ENCODE assay signal across 9 mouse cellular contexts in genomic region chr5:120620375-120621077, GRCm38 (mm10). TPM values are rescaled to one million over a fixed set of nuclear protein-coding genes. Genes with fewer than 3 reads are reported as not detected.
DNase-seq lines count a peak whose midpoint lies in the region; ATAC-seq lines count a peak whose summit lies in the region.
"Had no signal": no experiment of that assay in that cellular context is flagged by ENCODE, and none has a peak within 500 bp of the region (broad histone marks: within the 10 kb centered on the region; RNA-seq: fewer than 3 reads in every experiment).

No protein-coding gene starts in this region.

- no peaks in the 10 kb centered on the region for H3K9me3 ChIP-seq in forebrain, embryonic 15.5 days
- no peaks in the 10 kb centered on the region for H3K9me3 ChIP-seq in hindbrain, embryonic 15.5 days
- H3K9me3 ChIP-seq in midbrain, embryonic 10.5 days (replicated peaks) = peaks cover 7% of the 10 kb centered on the region; the same call in 1 of the 2 replicates

- H3K4me1 ChIP-seq in forebrain, embryonic 15.5 days = peaks cover 9% of the 10 kb centered on the region; the same call in 1 of the 2 replicates
- H3K4me1 ChIP-seq in hindbrain, embryonic 15.5 days (replicated peaks) = peaks cover 3% of the 10 kb centered on the region; the same call in 1 of the 2 replicates
- no peaks in the 10 kb centered on the region for H3K4me1 ChIP-seq in midbrain, embryonic 10.5 days

- H3K27me3 ChIP-seq in forebrain, embryonic 15.5 days = no peaks in the 10 kb centered on the region
- H3K27me3 ChIP-seq in hindbrain, embryonic 15.5 days = no peaks in the 10 kb centered on the region
- H3K27me3 ChIP-seq in midbrain, embryonic 10.5 days (ENCODE audit: low read depth, poor library complexity, severe bottlenecking) = no peaks in the 10 kb centered on the region
- H3K27me3 ChIP-seq: limb, embryonic 13.5 days had no signal

- peaks cover 65% of the 10 kb centered on the region for H3K36me3 ChIP-seq in forebrain, embryonic 15.5 days
- peaks cover 62% of the 10 kb centered on the region for H3K36me3 ChIP-seq in hindbrain, embryonic 15.5 days
- peaks cover 100% of the 10 kb centered on the region for H3K36me3 ChIP-seq in midbrain, embryonic 10.5 days

- intact Hi-C loops in left cerebral cortex, postnatal 14 days (cut with DNase I) = loop anchor here (1.0 to 2.0 kb wide), 2 partner anchors 29 to 126 kb away; no protein-coding TSS in a partner anchor

- H3K9ac ChIP-seq in forebrain, embryonic 15.5 days (replicated peaks) = no peak overlapping the region
- no peak overlapping the region for H3K9ac ChIP-seq in hindbrain, embryonic 15.5 days
- H3K9ac ChIP-seq: limb, embryonic 13.5 days had no signal

- no peak overlapping the region for H3K27ac ChIP-seq in forebrain, embryonic 15.5 days (replicated peaks)
- no peak overlapping the region for H3K27ac ChIP-seq in hindbrain, embryonic 15.5 days (replicated peaks)
- H3K27ac ChIP-seq in midbrain, embryonic 10.5 days (replicated peaks) = no peak overlapping the region
- H3K27ac ChIP-seq: limb, embryonic 13.5 days had no signal

- 0 out of 2 replicates have a peak, but pooled peaks have one; percentile 31 for ATAC-seq in forebrain, embryonic 15.5 days (replicated peaks)
- 0 out of 2 replicates have a peak, but pooled peaks have one; percentile 4 for ATAC-seq in hindbrain, embryonic 15.5 days (ENCODE audit: low FRiP score, low read depth)

- whole genome bisulfite sequencing in forebrain, embryonic 15.5 days = 70% methylated on average over 18 of the region's 18 CpGs
- 71% methylated on average over 18 of the region's 18 CpGs for WGBS in hindbrain, embryonic 15.5 days
- WGBS in midbrain, embryonic 10.5 days = 72% methylated on average over 18 of the region's 18 CpGs

- H3K4me3 ChIP-seq in forebrain, embryonic 15.5 days = no peak overlapping the region
- H3K4me3 ChIP-seq in hindbrain, embryonic 15.5 days = no peak overlapping the region
- no peak overlapping the region for H3K4me3 ChIP-seq in midbrain, embryonic 10.5 days
- H3K4me3 ChIP-seq: limb, embryonic 13.5 days had no signal

- DNase-seq in NIH3T3 (ENCODE audit: low read depth) = peak; percentile 84
- peak; percentile 78 for DNase-seq in c-Kit-positive CD71-positive TER-119-negative erythroid progenitor cells, embryonic 14.5 days (ENCODE audit: low read depth)
- DNase-seq in left cerebral cortex, postnatal 14 days (ENCODE audit: low spot score in 2 of 2) = peak; percentile 88 to 90
- peak; percentile 80 for DNase-seq in midbrain, embryonic 10.5 days (ENCODE audit: low spot score)
- DNase-seq in right cerebral cortex, postnatal 14 days = peak; percentile 87
- peak; percentile 69 for DNase-seq in yolk sac, embryonic 10.5 days (ENCODE audit: low spot score)

- H3K4me2 ChIP-seq in forebrain, embryonic 15.5 days (replicated peaks) = no peak overlapping the region
- H3K4me2 ChIP-seq in hindbrain, embryonic 15.5 days = no peak overlapping the region
- H3K4me2 ChIP-seq: limb, embryonic 13.5 days had no signal

RNA-seq across cellular contexts. Expression of gene Ddx54, which starts 8.0 kb away (rescaled TPM):
- 46.9 and 49.0 TPM in 2 replicates for polyA plus RNA-seq in forebrain, embryonic 15.5 days (2015; fragmentation: Nextera tagmentation; extraction: Ambion mirVana)
- 37.9 and 41.3 TPM in 2 replicates for polyA plus RNA-seq in hindbrain, embryonic 15.5 days (2015; fragmentation: Nextera tagmentation; extraction: Ambion mirVana)
- total RNA-seq in left cerebral cortex, postnatal 14 days (2021) = 10 to 100 TPM; 44.5 to 48.0 TPM
- polyA plus RNA-seq in midbrain, embryonic 10.5 days (2016; fragmentation: Nextera tagmentation; extraction: Ambion mirVana) = 59.4 and 59.7 TPM in 2 replicates

RNA-seq across cellular contexts. Expression of gene Rita1, which starts 8.1 kb away (rescaled TPM):
- polyA plus RNA-seq in forebrain, embryonic 15.5 days (2015; fragmentation: Nextera tagmentation; extraction: Ambion mirVana) = 22.4 and 23.0 TPM in 2 replicates
- 28.7 and 31.1 TPM in 2 replicates for polyA plus RNA-seq in hindbrain, embryonic 15.5 days (2015; fragmentation: Nextera tagmentation; extraction: Ambion mirVana)
- 10 to 100 TPM; 31.5 to 32.4 TPM for total RNA-seq in left cerebral cortex, postnatal 14 days (2021)
- 16.0 and 16.2 TPM in 2 replicates for polyA plus RNA-seq in midbrain, embryonic 10.5 days (2016; fragmentation: Nextera tagmentation; extraction: Ambion mirVana)

RNA-seq across cellular contexts. Expression of gene Cfap73, which starts 13.5 kb away (rescaled TPM):
- 0.47 and 1.2 TPM in 2 replicates for polyA plus RNA-seq in forebrain, embryonic 15.5 days (2015; fragmentation: Nextera tagmentation; extraction: Ambion mirVana)
- polyA plus RNA-seq in hindbrain, embryonic 15.5 days (2015; fragmentation: Nextera tagmentation; extraction: Ambion mirVana) = 0.71 and 0.83 TPM in 2 replicates
- not detected for total RNA-seq in left cerebral cortex, postnatal 14 days (2021)
- not detected in 2 replicates for polyA plus RNA-seq in midbrain, embryonic 10.5 days (2016; fragmentation: Nextera tagmentation; extraction: Ambion mirVana)
- polyA plus RNA-seq: limb, embryonic 13.5 days had no signal

RNA-seq across cellular contexts. Expression of gene Rasal1, which starts 28.1 kb away (rescaled TPM):
- 2.7 and 4.2 TPM in 2 replicates for polyA plus RNA-seq in forebrain, embryonic 15.5 days (2015; fragmentation: Nextera tagmentation; extraction: Ambion mirVana)
- 0.78 and 0.92 TPM in 2 replicates for polyA plus RNA-seq in hindbrain, embryonic 15.5 days (2015; fragmentation: Nextera tagmentation; extraction: Ambion mirVana)
- total RNA-seq in left cerebral cortex, postnatal 14 days (2021) = 100 to 1,000 TPM in 1 of 2 experiments, 10 to 100 TPM in 1; 94.2 to 107 TPM
- 0.10 and 0.21 TPM in 2 replicates for polyA plus RNA-seq in midbrain, embryonic 10.5 days (2016; fragmentation: Nextera tagmentation; extraction: Ambion mirVana)

RNA-seq across cellular contexts. Expression of gene Iqcd, which starts 31.7 kb away (rescaled TPM):
- 1.5 and 2.1 TPM in 2 replicates for polyA plus RNA-seq in forebrain, embryonic 15.5 days (2015; fragmentation: Nextera tagmentation; extraction: Ambion mirVana)
- polyA plus RNA-seq in hindbrain, embryonic 15.5 days (2015; fragmentation: Nextera tagmentation; extraction: Ambion mirVana) = 1.6 and 2.3 TPM in 2 replicates
- total RNA-seq in left cerebral cortex, postnatal 14 days (2021) = under 1 TPM; 0.22 to 0.59 TPM
- 0.95 and 0.98 TPM in 2 replicates for polyA plus RNA-seq in midbrain, embryonic 10.5 days (2016; fragmentation: Nextera tagmentation; extraction: Ambion mirVana)
